Mouse (Mus musculus) neural tube, embryonic 10.5 days (tissue): ENCODE measurements around the gene Prm3.
A peak's percentile ranks its signal among the peaks of the same experiment; 100 is the strongest.
"Not testable (repeated sequence)": the region's sequence is repeated elsewhere in the genome, so short reads cannot be mapped to it uniquely, and the experiment has no call there.

Source experiments
- DNase-seq: peaks from one replicate; pipeline ENCODE4 v3.0.0-alpha.2; 2017; ENCODE audit warnings: low spot score; ENCODE audit errors: extremely low spot score

The Prm3 gene

GRCm38 (mm10) chr16:10802420-10802819, 11.7 kb upstream of the Prm3 start:
- not testable (repeated sequence) for DNase-seq

- no peak for DNase-seq
Measured at GRCm38 (mm10) chr16:10796034-10796433, 5.3 kb upstream of the Prm3 start, which contains the start of gene Prm2. TSS of gene Prm2 (minus strand) at chr16:10796134.

GRCm38 (mm10) chr16:10788866-10789265, 1.8 kb downstream of the Prm3 start:
- DNase-seq = no peak

- no peak for DNase-seq
Measured at GRCm38 (mm10) chr16:10788271-10788670, 2.4 kb downstream of the Prm3 start, which contains the start of gene Tnp2. TSS of gene Tnp2 (minus strand) at chr16:10788660.

GRCm38 (mm10) chr16:10787548-10788058, 3.1 kb downstream of the Prm3 start:
- DNase-seq = no peak

- DNase-seq = no peak
Measured at GRCm38 (mm10) chr16:10786782-10787547, 3.7 kb downstream of the Prm3 start.

GRCm38 (mm10) chr16:10786288-10786687, 4.4 kb downstream of the Prm3 start:
- peak; percentile 84 for DNase-seq

- peak; percentile 90 for DNase-seq
Measured at GRCm38 (mm10) chr16:10785371-10786231, 5.1 kb downstream of the Prm3 start, which contains the start of gene Socs1. TSS of gene Socs1 (minus strand) at chr16:10785536.

GRCm38 (mm10) chr16:10784793-10785370, 5.8 kb downstream of the Prm3 start:
- DNase-seq = peak; percentile 96

- peak; percentile 70 for DNase-seq
Measured at GRCm38 (mm10) chr16:10783883-10784792, 6.6 kb downstream of the Prm3 start.

- DNase-seq = no peak
Measured at GRCm38 (mm10) chr16:10783451-10783850, 7.3 kb downstream of the Prm3 start.

- DNase-seq = no peak
Measured at GRCm38 (mm10) chr16:10783152-10783434, 7.6 kb downstream of the Prm3 start.

- DNase-seq = no peak
Measured at GRCm38 (mm10) chr16:10782377-10783151, 8.2 kb downstream of the Prm3 start.

GRCm38 (mm10) chr16:10781862-10782371, 8.8 kb downstream of the Prm3 start:
- no peak for DNase-seq

GRCm38 (mm10) chr16:10780631-10781120, 10.0 kb downstream of the Prm3 start:
- no peak for DNase-seq

- DNase-seq = no peak
Measured at GRCm38 (mm10) chr16:10777579-10778160, 13.0 kb downstream of the Prm3 start.

GRCm38 (mm10) chr16:10776322-10776721, 14.4 kb downstream of the Prm3 start:
- DNase-seq = no peak

- DNase-seq = no peak
Measured at GRCm38 (mm10) chr16:10774726-10775125, 16.0 kb downstream of the Prm3 start.

- no peak for DNase-seq
Measured at GRCm38 (mm10) chr16:10773543-10773942, 17.2 kb downstream of the Prm3 start.
